Mouse (Mus musculus) CD8-positive naive resting alpha-beta T cell, adult 57 days (primary cell): ENCODE measurements around the gene Fos. TPM values are rescaled to one million over a fixed set of nuclear protein-coding genes. Genes with fewer than 3 reads are reported as not detected.

Source experiments
- total RNA-seq: library from RNA; stranded (reverse); gene quantifications from one replicate; pipeline ENCODE4 v1.2.4, GENCODE M21; 2023

Gene Fos
- 2,400 TPM for total RNA-seq

GRCm38 (mm10) chr12:85473481-85474297, at the start of gene Fos:
Gene Fos, plus strand, starts transcription at chr12:85473890.

Other genes starting within 250 kb of the Fos start
- gene Mlh3, start 203.3 kb upstream of the Fos start, total RNA-seq = 17.1 TPM
- 19.3 TPM for gene Acyp1, start 185.5 kb upstream of the Fos start, total RNA-seq
- gene Zc2hc1c, start 185.3 kb upstream of the Fos start, total RNA-seq = not detected
- gene Nek9, start 134.5 kb upstream of the Fos start, total RNA-seq = 60.3 TPM
- 156 TPM for gene Tmed10, start 99.0 kb upstream of the Fos start, total RNA-seq
- gene Jdp2, start 125.1 kb downstream of the Fos start, total RNA-seq = not detected
- 33.3 TPM for gene Batf, start 212.8 kb downstream of the Fos start, total RNA-seq